Mouse (Mus musculus) 3T3-L1 (cell line): ENCODE measurements around the gene Eml5.

Experiments used
- DNase-seq: peaks from one replicate; pipeline ENCODE4 v3.0.0-alpha.2; 2015; ENCODE audit warnings: low read depth, low spot score

Gene Eml5

GRCm38 (mm10) chr12:98834879-98835278, 66.4 kb downstream of the Eml5 start:
- DNase-seq = no peak

GRCm38 (mm10) chr12:98833901-98834300, 67.4 kb downstream of the Eml5 start:
- DNase-seq = no peak

DNA sequence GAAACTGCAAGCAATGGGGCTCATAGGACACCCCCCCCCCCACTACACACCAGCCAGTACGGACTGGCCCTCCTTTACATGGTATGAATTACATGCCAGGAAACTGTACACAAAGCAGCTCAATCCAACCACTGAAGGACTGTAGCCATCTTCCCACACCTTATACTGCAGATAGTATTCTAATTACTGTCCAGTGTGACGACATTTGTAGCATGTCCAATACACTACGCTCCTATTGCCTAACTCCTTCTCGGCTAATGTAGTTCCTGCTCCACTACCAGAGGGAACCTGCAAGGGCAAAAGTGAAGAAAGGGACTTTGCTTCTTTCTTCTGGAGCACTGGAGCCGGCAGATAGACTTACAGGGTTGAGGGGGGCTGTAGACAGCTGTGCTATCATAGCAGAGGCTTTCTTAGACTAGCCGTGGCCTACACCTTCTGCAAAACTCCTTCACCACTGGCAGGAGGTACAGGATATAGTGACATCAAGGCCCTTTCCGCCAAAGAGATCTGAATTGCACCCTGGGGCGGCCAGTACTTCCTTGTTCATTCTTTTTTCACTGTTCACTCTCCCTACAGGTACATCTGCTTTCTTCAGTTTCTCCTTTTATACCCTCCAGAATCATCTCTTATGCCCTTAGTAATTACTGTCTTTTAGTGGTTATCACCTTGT, 68.2 kb downstream of the Eml5 start:
- DNase-seq = no peak

- DNase-seq = no peak
These were observed 70.2 kb downstream of the Eml5 start for GRCm38 (mm10) chr12:98831122-98831521.

- no peak for DNase-seq
These were observed 80.5 kb downstream of the Eml5 start for GRCm38 (mm10) chr12:98820781-98821180.

DNA sequence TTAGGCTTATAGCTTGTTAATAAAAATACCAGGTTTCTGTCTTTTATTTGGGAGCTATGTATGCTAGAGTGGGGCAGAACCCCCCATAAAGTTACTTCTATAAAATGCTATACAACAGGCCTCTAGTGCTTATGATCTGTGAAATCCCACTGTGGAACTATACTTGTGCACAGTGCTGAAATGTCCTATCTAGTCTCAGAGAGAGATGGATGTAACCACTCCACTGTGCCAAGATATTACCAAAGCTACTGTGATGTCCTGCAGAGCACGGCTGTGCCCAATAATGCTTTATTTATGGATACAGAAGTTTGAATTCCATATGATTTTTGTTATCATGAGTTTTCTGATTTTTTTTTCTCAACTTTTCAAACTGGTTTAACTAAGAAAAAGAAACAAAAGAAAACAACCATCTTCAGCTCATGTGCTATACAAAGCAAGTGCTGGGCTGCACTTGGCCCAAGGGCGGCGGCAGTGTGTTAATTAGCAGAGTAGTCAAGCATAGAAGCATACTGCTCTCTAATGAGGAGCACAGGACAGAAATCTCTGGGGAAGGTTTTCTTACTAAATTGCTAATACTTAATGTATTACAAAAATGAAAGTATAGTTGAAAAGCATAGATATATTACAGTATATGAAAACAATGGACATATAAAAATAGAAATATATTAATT, 97.1 kb downstream of the Eml5 start:
- DNase-seq = no peak

DNA sequence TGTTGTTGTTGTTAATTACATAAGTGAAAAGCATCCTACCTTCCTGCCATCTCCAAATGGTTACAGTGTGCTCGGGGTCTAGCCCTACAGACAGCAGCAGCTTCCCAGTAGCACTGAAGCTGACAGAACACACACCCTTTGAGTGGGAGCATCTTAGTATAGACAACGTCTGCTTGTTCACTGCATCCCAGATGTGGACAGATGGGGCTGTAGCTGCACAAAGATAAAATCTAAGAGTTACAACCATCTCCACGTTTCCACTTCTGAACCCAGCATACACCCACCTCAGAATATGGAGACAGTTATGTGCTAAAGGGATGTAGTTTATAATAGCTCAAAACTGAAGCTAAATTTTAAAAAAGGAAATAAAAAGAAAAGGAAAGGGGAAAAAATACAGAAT, 99.0 kb downstream of the Eml5 start:
- DNase-seq = no peak

GRCm38 (mm10) chr12:98800334-98800733, 101.0 kb downstream of the Eml5 start:
- no peak for DNase-seq

DNA sequence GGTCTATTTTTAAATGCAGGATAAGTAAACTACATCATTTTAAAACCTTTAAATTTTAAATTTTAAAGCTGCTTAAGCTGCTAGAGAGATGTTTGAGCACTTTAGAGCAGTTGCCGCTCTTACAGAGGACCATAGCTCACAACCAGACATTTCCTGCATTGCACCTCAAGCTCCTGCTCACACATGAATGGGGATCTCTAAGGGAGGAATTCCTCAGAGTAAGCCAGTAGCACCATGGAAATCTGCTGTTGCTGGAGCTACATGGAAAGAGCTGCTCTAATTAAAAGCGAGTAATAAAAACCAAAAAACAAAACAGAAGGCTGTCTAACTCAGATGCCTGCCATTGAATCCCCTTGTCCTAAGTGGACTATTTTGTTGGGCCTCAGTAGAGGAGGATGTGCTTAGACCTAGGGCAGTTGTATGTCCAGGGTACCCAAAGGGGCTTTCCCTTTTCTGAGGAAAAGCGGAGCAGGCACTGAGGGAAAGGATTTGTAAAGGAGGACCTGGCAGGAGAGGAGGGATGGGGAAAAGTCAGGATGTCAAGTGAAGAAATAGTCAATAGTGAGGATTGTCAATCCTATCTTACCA, 105.5 kb downstream of the Eml5 start:
- no peak for DNase-seq

- peak; percentile 16 for DNase-seq
These were observed 117.0 kb downstream of the Eml5 start for GRCm38 (mm10) chr12:98784251-98784650.

- DNase-seq = peak; percentile 71
These were observed 122.1 kb downstream of the Eml5 start for GRCm38 (mm10) chr12:98779148-98779547.

GRCm38 (mm10) chr12:98777509-98777908, 123.8 kb downstream of the Eml5 start:
- DNase-seq = no peak

- DNase-seq = no peak
These were observed 135.0 kb downstream of the Eml5 start for GRCm38 (mm10) chr12:98766241-98766640.

DNA sequence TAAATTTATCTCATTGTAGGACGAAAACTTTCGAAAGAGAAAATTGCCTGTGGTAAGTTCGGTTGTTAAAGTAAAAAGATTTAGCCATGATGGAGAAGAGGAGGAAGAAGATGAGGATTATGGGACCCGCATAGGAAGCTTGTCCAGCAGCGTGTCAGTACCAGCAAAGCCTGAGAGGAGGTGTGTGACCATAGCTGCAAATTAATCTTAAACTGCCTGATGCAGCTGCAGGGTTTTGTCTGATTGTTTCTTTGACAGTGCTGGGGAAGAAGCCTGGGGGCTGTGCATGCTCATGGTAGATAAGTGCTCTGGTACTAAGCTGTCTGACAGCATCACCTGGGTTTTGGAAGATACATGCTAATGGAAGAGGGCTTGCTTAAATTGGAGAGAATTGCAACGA, 141.6 kb downstream of the Eml5 start:
- no peak for DNase-seq

GRCm38 (mm10) chr12:98757636-98758035, 143.6 kb downstream of the Eml5 start:
- peak; percentile 37 for DNase-seq

GRCm38 (mm10) chr12:98747380-98747753, 153.9 kb downstream of the Eml5 start:
- peak; percentile 32 for DNase-seq

DNA sequence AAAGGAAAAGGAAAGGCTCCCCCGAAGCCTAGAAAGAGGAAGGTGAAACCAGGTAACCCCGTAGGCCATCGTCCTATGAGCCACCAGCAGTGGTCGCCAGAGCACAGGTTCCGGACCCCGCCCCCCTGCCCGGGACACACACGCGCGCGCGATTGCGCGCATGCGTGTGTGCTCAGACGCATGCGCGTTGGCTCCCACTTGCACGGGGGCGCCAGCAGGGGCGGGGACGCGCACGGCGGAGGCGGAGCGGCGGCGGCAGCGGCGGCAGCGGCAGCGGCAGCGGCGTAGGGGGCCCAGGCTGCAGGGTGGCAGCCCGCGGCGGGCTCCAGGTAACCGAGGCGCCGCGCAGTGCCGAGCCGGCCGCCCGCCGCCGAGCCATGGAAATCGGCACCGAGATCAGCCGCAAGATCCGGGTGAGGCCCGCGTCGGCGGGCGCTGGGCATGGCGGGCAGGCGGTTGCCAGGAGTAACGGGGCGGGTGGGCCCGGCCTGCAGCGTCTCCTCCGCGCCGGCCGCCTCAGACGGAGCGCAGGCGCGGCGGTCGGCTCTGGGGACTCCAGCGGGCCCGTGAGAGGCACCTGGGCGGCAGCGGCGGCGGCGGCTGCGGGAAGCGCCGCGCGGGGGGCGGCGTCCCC, 154.4 kb downstream of the Eml5 start, which contains the start of gene Zc3h14:
Gene Zc3h14, plus strand, starts transcription at position 219 of the 634 bp plus-strand sequence.
- peak; percentile 84 for DNase-seq

DNA sequence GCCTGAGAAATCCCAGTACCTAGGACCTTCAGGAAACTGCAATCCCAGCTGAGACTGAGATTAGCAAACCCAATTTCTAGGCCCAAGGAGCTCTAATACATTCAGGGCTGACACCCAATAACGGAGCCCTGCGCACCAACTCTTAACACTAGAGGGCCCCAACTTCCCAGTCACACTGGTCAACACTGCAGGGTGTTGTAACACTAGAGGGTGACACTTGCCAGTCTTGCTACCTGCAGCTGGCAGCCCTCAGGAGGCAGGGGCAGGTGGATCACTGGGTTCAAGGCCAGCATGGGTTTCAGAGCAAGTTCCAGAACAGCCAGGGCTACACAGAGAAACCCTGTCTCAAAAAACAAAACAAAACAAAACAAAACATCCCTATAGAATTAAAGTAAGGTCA, 155.2 kb downstream of the Eml5 start:
- DNase-seq = peak; percentile 82

GRCm38 (mm10) chr12:98745626-98746025, 155.7 kb downstream of the Eml5 start:
- DNase-seq = no peak

GRCm38 (mm10) chr12:98741011-98741501, 160.2 kb downstream of the Eml5 start:
- peak; percentile 35 for DNase-seq

- peak; percentile 52 for DNase-seq
These were observed 163.4 kb downstream of the Eml5 start for GRCm38 (mm10) chr12:98737801-98738350.
